Mouse (Mus musculus) gastrocnemius, adult 2 months (tissue): Measurements from ENCODE around the gene Rad17. TPM values are rescaled to one million over a fixed set of nuclear protein-coding genes. Genes with fewer than 3 reads are reported as not detected.
A peak's percentile ranks its signal among the peaks of the same experiment; 100 is the strongest.

ENCODE experiments used
- DNase-seq: peaks from one replicate; pipeline ENCODE4 v3.0.0; 2022
- H3K27ac ChIP-seq: fragments of 200-600 bp; 2 replicates; pipeline ENCODE4 v1.8.1; 2022; ENCODE audit warnings: mild to moderate bottlenecking
- H3K4me3 ChIP-seq: fragments of 200-600 bp; 2 replicates; pipeline ENCODE4 v1.8.1; 2022; ENCODE audit warnings: mild to moderate bottlenecking, moderate library complexity
- CTCF ChIP-seq: fragments of 200-600 bp; IDR thresholded peaks from 2 replicates; pipeline ENCODE4 v1.8.1; 2022; ENCODE audit warnings: antibody characterized with exemption, mild to moderate bottlenecking, moderate library complexity
- intact Hi-C: fragments of 180-260 bp; cut with DNase I; formaldehyde crosslinking; loops from one replicate; pipeline ENCODE4 v1.15.1; 2025
- total RNA-seq, 2 experiments: library from RNA; stranded (reverse); gene quantifications; 2 replicates each; pipeline ENCODE4 v1.2.3; 2021

The Rad17 gene
- total RNA-seq, 2 experiments from 2014 or later = 11.4 to 13.7 TPM

GRCm38 (mm10) chr13:100607756-100608155, 43.1 kb downstream of the Rad17 start:
- intact Hi-C loops = no loop called here
- TF ChIP-seq CTCF = 0 out of 2 replicates have a peak, but pooled peaks have one; percentile 7
- no peak overlapping the region for H3K27ac ChIP-seq
- no peak for DNase-seq
- H3K4me3 ChIP-seq = no peak overlapping the region

GRCm38 (mm10) chr13:100605845-100606244, 45.0 kb downstream of the Rad17 start:
- no peak for DNase-seq
- intact Hi-C loops = no loop called here

DNA sequence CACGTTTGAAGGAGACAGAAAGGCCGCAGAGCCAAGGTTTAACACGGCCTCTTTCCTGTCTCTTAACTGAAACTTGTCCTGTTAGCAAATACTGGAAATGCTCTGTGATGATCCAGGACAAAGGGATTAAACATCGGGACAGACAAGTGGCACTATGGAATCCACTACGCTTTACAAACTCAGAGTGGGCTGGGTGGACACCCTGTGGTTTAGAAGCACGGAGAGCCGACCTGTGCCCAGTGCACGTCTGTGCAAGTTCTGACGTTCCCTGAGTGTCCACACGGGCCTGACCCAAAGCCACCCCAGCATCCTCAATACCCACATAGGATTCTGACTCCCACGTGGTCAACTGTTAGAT, 47.1 kb downstream of the Rad17 start:
- no peak for DNase-seq
- Histone ChIP-seq H3K4me3 (no peak overlapping the region), H3K27ac (no peak overlapping the region)
- intact Hi-C loops = no loop called here
- TF ChIP-seq CTCF = no peak

More at GRCm38 (mm10) chr13:100605845-100606244, 45.0 kb downstream of the Rad17 start:
- Histone ChIP-seq H3K4me3 (no peak overlapping the region), H3K27ac (no peak overlapping the region)
- TF ChIP-seq CTCF = no peak

GRCm38 (mm10) chr13:100603031-100603737, 47.7 kb downstream of the Rad17 start:
- intact Hi-C loops = no loop called here
- no peak overlapping the region for H3K4me3 ChIP-seq
- H3K27ac ChIP-seq = no peak overlapping the region
- no peak for TF ChIP-seq CTCF
- no peak for DNase-seq

- Histone ChIP-seq H3K4me3 (no peak overlapping the region), H3K27ac (no peak overlapping the region)
- intact Hi-C loops = no loop called here
- DNase-seq = no peak
- no peak for TF ChIP-seq CTCF
Observed at GRCm38 (mm10) chr13:100602239-100602902, 48.5 kb downstream of the Rad17 start.

- DNase-seq = no peak
- TF ChIP-seq CTCF = no peak
- intact Hi-C loops = no loop called here
- Histone ChIP-seq H3K4me3 (peak overlapping the region; percentile 27), H3K27ac (no peak overlapping the region)
Observed at GRCm38 (mm10) chr13:100601034-100601433, 49.8 kb downstream of the Rad17 start.

- intact Hi-C loops = no loop called here
- no peak for DNase-seq
- Histone ChIP-seq H3K4me3 (peak overlapping the region; percentile 27), H3K27ac (peak overlapping the region; percentile 31; the same call in 1 of the 2 replicates)
- no peak for TF ChIP-seq CTCF
Observed at GRCm38 (mm10) chr13:100600317-100600716, 50.5 kb downstream of the Rad17 start.

GRCm38 (mm10) chr13:100597284-100597683, 53.6 kb downstream of the Rad17 start:
- Histone ChIP-seq H3K4me3 (no peak overlapping the region), H3K27ac (no peak overlapping the region)
- no peak for TF ChIP-seq CTCF
- DNase-seq = no peak
- intact Hi-C loops = no loop called here

- no peak for DNase-seq
- intact Hi-C loops = no loop called here
- no peak for TF ChIP-seq CTCF
- no peak overlapping the region for H3K27ac ChIP-seq
- H3K4me3 ChIP-seq = no peak overlapping the region
Observed at GRCm38 (mm10) chr13:100595552-100595885, 55.3 kb downstream of the Rad17 start.

DNA sequence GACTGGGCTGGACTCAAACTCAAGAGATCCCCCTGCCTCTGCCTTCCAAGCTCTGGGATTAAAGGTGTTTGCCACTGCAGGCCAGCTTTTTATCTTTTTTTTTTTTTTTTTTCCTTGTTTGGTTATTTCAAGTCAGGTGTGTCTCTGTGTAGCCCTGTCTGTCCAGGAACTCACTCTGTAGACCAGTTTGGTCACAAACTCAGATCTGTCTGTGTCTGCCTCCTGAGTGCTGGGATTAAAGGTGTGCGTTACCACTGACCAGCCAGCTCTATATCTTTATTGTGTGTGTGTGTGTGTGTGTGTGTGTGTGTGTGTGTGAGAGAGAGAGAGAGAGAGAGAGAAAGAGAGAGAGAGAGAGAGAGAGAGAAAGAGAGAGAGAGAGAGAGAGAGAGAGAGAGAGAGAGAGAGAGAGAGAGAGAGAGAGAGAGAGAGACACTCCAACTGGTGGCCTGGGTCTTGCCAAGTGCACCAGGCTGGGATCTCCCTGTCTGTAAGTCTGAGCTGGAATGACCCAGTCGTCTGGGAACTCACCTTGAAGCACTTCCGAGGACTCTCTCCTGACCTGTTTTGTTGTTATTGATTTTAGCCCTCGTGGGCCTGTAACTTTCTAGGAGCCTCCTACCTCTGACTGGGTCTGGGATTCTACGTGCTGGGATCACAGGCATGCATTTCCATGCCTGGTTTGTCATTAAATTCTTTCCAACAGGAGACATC, 55.9 kb downstream of the Rad17 start:
- intact Hi-C loops = no loop called here
- no peak for TF ChIP-seq CTCF
- H3K4me3 ChIP-seq = no peak overlapping the region; the same call in 1 of the 2 replicates
- peak overlapping the region; percentile 82 for H3K27ac ChIP-seq
- DNase-seq = no peak

- H3K27ac ChIP-seq = peak overlapping the region; percentile 82
- no peak for DNase-seq
- intact Hi-C loops = no loop called here
- H3K4me3 ChIP-seq = peak overlapping the region; percentile 54
- peak; percentile 13; the same call in 1 of the 2 replicates for TF ChIP-seq CTCF
Observed at GRCm38 (mm10) chr13:100594041-100594792, 56.6 kb downstream of the Rad17 start.

- no peak for TF ChIP-seq CTCF
- intact Hi-C loops = no loop called here
- Histone ChIP-seq H3K27ac (no peak overlapping the region), H3K4me3 (no peak overlapping the region)
- no peak for DNase-seq
Observed at GRCm38 (mm10) chr13:100588646-100589045, 62.2 kb downstream of the Rad17 start.
